Mouse (Mus musculus) limb, embryonic 14.5 days (tissue): Measurements from ENCODE around the gene Dbil5. TPM values are rescaled to one million over a fixed set of nuclear protein-coding genes. Genes with fewer than 3 reads are reported as not detected.

ENCODE experiments used
- ATAC-seq: fragments of 200-750 bp; cut with Nextera tagmentation; 2 replicates; pipeline ENCODE4 v1.8.0; 2017; ENCODE audit warnings: low read depth, moderate number of reproducible peaks, moderate TSS enrichment; ENCODE audit not compliant: low FRiP score
- DNase-seq: peaks from one replicate; pipeline ENCODE4 v3.0.0-alpha.2; 2015; ENCODE audit warnings: low spot score
- H3K27ac ChIP-seq: fragments of 300-500 bp; sonication (generic); replicated peaks from 2 replicates; pipeline ENCODE4 v1.5.1; 2014; ENCODE audit warnings: low read depth, mild to moderate bottlenecking, low read length, moderate library complexity, mixed read lengths
- H3K27me3 ChIP-seq: fragments of 300-500 bp; sonication (generic); 2 replicates; pipeline ENCODE4 v1.6.1; 2014; ENCODE audit warnings: low read length, mixed read lengths; ENCODE audit not compliant: control insufficient read depth, insufficient read depth
- H3K36me3 ChIP-seq: fragments of 300-500 bp; sonication (generic); 2 replicates; pipeline ENCODE4 v1.6.1; 2014; ENCODE audit warnings: mild to moderate bottlenecking, low read length, moderate library complexity, mixed read lengths; ENCODE audit not compliant: control insufficient read depth, insufficient read depth
- H3K4me1 ChIP-seq: fragments of 300-500 bp; sonication (generic); 2 replicates; pipeline ENCODE4 v1.6.1; 2014; ENCODE audit warnings: antibody characterized with exemption, low read length, mixed read lengths; ENCODE audit not compliant: control insufficient read depth, insufficient read depth
- H3K4me2 ChIP-seq: fragments of 300-500 bp; sonication (generic); replicated peaks from 2 replicates; pipeline ENCODE4 v1.6.1; 2014; ENCODE audit warnings: low read depth, mild to moderate bottlenecking, low read length, moderate library complexity; ENCODE audit not compliant: severe bottlenecking
- H3K4me3 ChIP-seq: fragments of 300-500 bp; sonication (generic); replicated peaks from 2 replicates; pipeline ENCODE4 v1.5.1; 2014; ENCODE audit warnings: low read length
- H3K9ac ChIP-seq: fragments of 300-500 bp; sonication (generic); 2 replicates; pipeline ENCODE4 v1.6.1; 2014; ENCODE audit warnings: mild to moderate bottlenecking, low read depth, low read length, moderate library complexity; ENCODE audit not compliant: severe bottlenecking
- H3K9me3 ChIP-seq: fragments of 300-500 bp; sonication (generic); 2 replicates; pipeline ENCODE4 v1.6.1; 2016; ENCODE audit warnings: low read length; ENCODE audit not compliant: control insufficient read depth
- POLR2A ChIP-seq: fragments of 200-500 bp; IDR thresholded peaks from 2 replicates; pipeline ENCODE4 v1.8.0; 2012; ENCODE audit warnings: inconsistent platforms, mild to moderate bottlenecking, moderate library complexity, borderline replicate concordance; ENCODE audit not compliant: insufficient read depth, insufficient read length; ENCODE audit errors: extremely low read depth
- WGBS: fragments of 180-500 bp; shearing (Covaris S2); extraction: QIAGEN DNeasy Blood & Tissue Kit; methylation state at CpG from one replicate; pipeline ENCODE4 v1.1.7; 2014; 5-methylcytosine and 5-hydroxymethylcytosine counted together
- polyA plus RNA-seq, 2 experiments: library from polyadenylated mRNA; depleted of rRNA in 1 of 2; stranded (reverse) in 1 of 2; unstranded in 1 of 2; fragments of >200 nt; fragmentation: Nextera tagmentation in 1 of 2; extraction: Ambion mirVana in 1 of 2; gene quantifications; 2 replicates each; pipeline versions ENCODE4 v1.2.1 to v1.2.3; 2012 to 2014

Dbil5 gene
- polyA plus RNA-seq, 2 experiments: 0.41 to 1.4 TPM

DNA sequence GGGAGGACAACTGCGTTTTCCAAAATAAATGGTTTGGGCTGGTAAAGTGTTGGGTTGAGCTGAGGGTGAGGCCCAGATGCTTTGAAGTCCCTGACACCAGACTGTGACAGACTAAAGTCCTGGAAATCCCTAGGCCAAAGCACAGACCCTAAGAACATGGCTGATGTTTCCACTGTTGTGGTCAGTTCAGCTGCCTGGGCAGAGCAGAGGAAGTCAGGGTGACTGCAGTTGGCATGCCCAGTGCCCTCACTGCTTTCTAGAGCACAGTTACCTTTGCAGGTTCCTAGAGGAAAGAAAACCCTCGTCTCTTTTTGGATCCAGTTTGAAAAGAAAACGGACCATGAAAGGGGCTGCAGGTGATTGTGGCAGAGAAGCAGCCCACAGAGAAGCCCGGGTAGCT is 40.0 kb downstream of the Dbil5 start:
- H3K9ac ChIP-seq: no peak overlapping the region
- no peak overlapping the region for H3K4me3 ChIP-seq
- H3K27ac ChIP-seq: no peak overlapping the region
- peaks cover 40% of the 10 kb centered on the region for H3K36me3 ChIP-seq
- no peak overlapping the region for H3K4me2 ChIP-seq
- TF ChIP-seq POLR2A: no peak
- 54% methylated on average over 4 of the region's 4 CpGs for WGBS
- DNase-seq (no peak), ATAC-seq (no peak)
- no peaks in the 10 kb centered on the region for H3K9me3 ChIP-seq
- H3K4me1 ChIP-seq: peaks cover 14% of the 10 kb centered on the region
- H3K27me3 ChIP-seq: no peaks in the 10 kb centered on the region

DNA sequence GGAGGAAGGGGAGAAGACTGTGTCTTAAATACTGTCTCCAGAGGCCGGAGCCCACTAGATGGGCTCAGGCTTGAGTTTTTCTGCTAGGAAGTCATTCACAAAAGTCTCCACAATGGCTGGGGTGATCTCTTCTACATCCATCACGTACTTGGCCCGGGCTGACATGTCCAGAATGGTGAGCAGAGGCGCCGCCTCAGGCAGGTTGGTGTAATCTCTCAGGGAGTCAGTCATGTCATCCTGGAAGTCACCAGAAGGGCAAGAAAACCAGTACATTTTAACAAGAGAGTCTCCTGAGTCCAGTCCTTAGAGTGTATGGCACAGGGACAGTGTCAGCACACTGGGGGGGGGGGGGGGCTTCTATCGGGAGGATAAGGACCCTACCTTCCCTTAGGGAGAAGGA is 41.1 kb downstream of the Dbil5 start:
- peaks cover 40% of the 10 kb centered on the region for H3K36me3 ChIP-seq
- no peak overlapping the region for H3K4me2 ChIP-seq
- 86% methylated on average over 6 of the region's 6 CpGs for WGBS
- no peak for DNase-seq
- ATAC-seq: no peak
- peaks cover 18% of the 10 kb centered on the region for H3K4me1 ChIP-seq
- H3K27ac ChIP-seq: no peak overlapping the region
- H3K4me3 ChIP-seq: no peak overlapping the region
- H3K9ac ChIP-seq: no peak overlapping the region
- TF ChIP-seq POLR2A: no peak
- no peaks in the 10 kb centered on the region for H3K9me3 ChIP-seq
- no peaks in the 10 kb centered on the region for H3K27me3 ChIP-seq

DNA sequence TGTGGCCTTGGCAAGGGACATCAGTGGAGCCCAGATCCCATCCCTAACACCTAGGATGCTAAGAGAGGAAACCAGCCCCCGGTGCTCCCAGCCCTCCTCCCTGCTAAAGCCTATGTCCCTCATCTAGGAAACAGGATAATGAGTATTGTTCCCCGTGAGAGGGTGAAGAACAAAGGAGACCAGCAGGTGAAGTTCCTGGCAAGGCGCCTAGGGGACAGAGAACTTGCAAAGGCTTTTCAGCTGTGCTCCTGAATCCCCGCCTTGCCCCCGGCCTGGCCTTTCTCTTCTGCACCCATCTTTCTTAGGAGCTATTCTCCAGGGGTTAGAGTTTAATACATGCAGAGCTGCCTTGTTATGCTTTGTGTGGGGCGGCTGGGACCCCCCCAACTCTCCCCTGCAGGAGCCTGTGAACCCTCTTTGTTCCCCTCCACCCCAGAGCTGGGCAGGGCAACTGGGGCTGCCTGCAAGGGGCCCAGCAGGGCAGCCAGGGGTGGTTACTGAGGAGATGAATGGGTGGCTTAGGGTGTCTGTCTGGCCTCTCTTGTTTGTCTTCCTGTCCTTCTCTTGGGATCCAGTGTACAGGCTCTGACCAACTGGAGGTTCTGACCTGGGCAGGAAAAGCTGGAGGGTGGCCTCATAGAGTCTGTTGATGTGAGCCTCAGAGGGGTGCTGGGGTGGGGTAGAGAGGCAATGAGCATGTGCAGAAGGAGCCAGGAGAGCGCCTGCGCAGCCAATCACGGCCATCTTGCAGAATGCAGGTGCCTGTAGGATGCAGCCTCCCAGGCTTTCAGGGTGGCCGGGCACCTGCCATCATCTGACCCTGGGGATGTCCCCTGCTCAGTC is 43.0 kb downstream of the Dbil5 start:
- no peaks in the 10 kb centered on the region for H3K27me3 ChIP-seq
- peaks cover 38% of the 10 kb centered on the region for H3K36me3 ChIP-seq
- no peak overlapping the region for H3K4me3 ChIP-seq
- ATAC-seq (no peak), DNase-seq (no peak)
- H3K4me2 ChIP-seq: no peak overlapping the region
- no peak overlapping the region for H3K9ac ChIP-seq
- peaks cover 16% of the 10 kb centered on the region for H3K4me1 ChIP-seq
- whole genome bisulfite sequencing: 68% methylated on average over 10 of the region's 10 CpGs
- H3K9me3 ChIP-seq: no peaks in the 10 kb centered on the region
- H3K27ac ChIP-seq: no peak overlapping the region
- no peak for TF ChIP-seq POLR2A

GRCm38 (mm10) chr11:76261224-76261623 is 43.8 kb downstream of the Dbil5 start:
- Histone ChIP-seq H3K27me3 (no peaks in the 10 kb centered on the region), H3K9ac (no peak overlapping the region; the same call in 1 of the 2 replicates), H3K4me2 (no peak overlapping the region), H3K27ac (no peak overlapping the region), H3K4me3 (no peak overlapping the region), H3K9me3 (no peaks in the 10 kb centered on the region), H3K4me1 (peaks cover 10% of the 10 kb centered on the region; the same call in 1 of the 2 replicates), H3K36me3 (peaks cover 38% of the 10 kb centered on the region)
- DNase-seq (no peak), ATAC-seq (no peak)
- WGBS: 83% methylated on average over 12 of the region's 12 CpGs
- no peak for TF ChIP-seq POLR2A

DNA sequence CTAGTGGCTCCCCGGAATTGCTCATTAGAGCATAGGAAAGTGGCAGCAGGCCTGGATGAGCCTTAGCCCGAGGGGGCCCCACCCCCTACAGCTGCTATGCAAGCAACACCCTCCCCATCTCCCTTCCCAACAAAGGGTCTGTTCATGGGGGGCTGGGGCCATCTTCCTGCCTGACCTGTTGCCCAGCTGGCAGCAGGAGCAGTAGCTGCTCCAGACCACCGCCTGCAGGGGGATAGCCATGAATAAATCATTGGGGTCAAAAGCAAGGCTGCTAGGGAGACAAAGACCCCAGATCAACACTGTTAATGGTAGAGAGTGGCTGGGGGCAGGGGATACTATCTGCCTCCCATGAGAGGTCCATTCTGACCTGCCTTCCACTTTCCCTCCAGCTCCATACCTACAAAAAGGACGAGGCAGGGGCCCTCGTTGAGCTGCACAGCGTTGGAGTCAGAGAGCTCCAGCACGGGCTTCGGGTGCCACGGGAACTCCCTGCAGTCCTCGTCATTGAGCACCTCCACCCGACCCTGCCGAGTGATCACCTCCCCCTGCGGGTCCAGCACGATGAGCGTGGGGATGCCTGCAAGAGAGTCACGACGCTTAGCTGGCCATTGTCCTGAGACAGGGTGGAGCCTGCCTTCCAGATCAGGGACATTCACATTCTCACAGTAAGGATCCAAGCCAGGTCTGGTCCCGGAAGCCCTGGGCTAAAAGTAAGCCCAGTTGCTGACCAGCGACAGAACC is 45.4 kb downstream of the Dbil5 start:
- Histone ChIP-seq H3K9ac (no peak overlapping the region), H3K4me1 (peaks cover 5% of the 10 kb centered on the region; the same call in 1 of the 2 replicates), H3K4me2 (no peak overlapping the region), H3K4me3 (no peak overlapping the region), H3K27ac (no peak overlapping the region), H3K9me3 (no peaks in the 10 kb centered on the region), H3K27me3 (no peaks in the 10 kb centered on the region), H3K36me3 (peaks cover 35% of the 10 kb centered on the region)
- ATAC-seq (no peak), DNase-seq (no peak)
- no peak for TF ChIP-seq POLR2A
- WGBS: 16% methylated on average over 19 of the region's 19 CpGs
